Mouse (Mus musculus) MEL (cell line): ENCODE data around the gene Ggt1. TPM values are rescaled to one million over a fixed set of nuclear protein-coding genes. Genes with fewer than 3 reads are reported as not detected.

Experiments
- DNase-seq: peaks from one replicate; pipeline ENCODE4 v3.0.0; 2011; ENCODE audit warnings: low read depth, low spot score
- H3K27ac ChIP-seq: 2 replicates; pipeline ENCODE4 v1.5.1; 2012; ENCODE audit warnings: low read depth, mild to moderate bottlenecking, control low read depth, low read length, moderate library complexity; ENCODE audit not compliant: control insufficient read depth
- H3K27me3 ChIP-seq, 2 experiments: fragments of 150-350 bp in 1 of 2; sonication (generic) in 1 of 2; 2 replicates each; pipeline ENCODE4 v1.6.1; 2012; ENCODE audit warnings: low read length in 2 of 2, mild to moderate bottlenecking in 2 of 2, improper control_type of control experiment in 1 of 2, moderate library complexity in 1 of 2; ENCODE audit not compliant: insufficient read depth in 2 of 2, control insufficient read depth in 1 of 2
- H3K36me3 ChIP-seq, 2 experiments: 2 replicates each; pipeline ENCODE4 v1.6.1; 2012 to 2014; ENCODE audit warnings: low read length in 2 of 2, improper control_type of control experiment in 1 of 2, inconsistent platforms in 1 of 2, mild to moderate bottlenecking in 1 of 2; ENCODE audit not compliant: insufficient read depth in 2 of 2, control insufficient read depth in 1 of 2
- H3K4me1 ChIP-seq, 2 experiments: fragments of 150-350 bp in 1 of 2; sonication (generic) in 1 of 2; 2 replicates each; pipeline ENCODE4 v1.6.1; 2012; ENCODE audit warnings: low read length in 2 of 2, improper control_type of control experiment in 1 of 2, mild to moderate bottlenecking in 1 of 2; ENCODE audit not compliant: insufficient read depth in 2 of 2, control insufficient read depth in 1 of 2
- H3K4me3 ChIP-seq, 2 experiments: fragments of 150-350 bp in 1 of 2; sonication (generic) in 1 of 2; 2 replicates each; pipeline ENCODE4 v1.5.1; 2012; ENCODE audit warnings: low read depth in 2 of 2, low read length in 2 of 2, mild to moderate bottlenecking in 2 of 2, moderate library complexity in 2 of 2, control low read depth in 1 of 2, improper control_type of control experiment in 1 of 2; ENCODE audit not compliant: control insufficient read depth in 1 of 2, insufficient read depth in 1 of 2
- H3K79me2 ChIP-seq: 2 replicates; pipeline ENCODE4 v1.6.1; 2012; ENCODE audit warnings: mild to moderate bottlenecking, low read length, moderate library complexity; ENCODE audit not compliant: control insufficient read depth, poor library complexity, insufficient read depth
- H3K9ac ChIP-seq: 2 replicates; pipeline ENCODE4 v1.6.1; 2012; ENCODE audit warnings: low read depth, mild to moderate bottlenecking, control low read depth, low read length, moderate library complexity; ENCODE audit not compliant: control insufficient read depth, poor library complexity, severe bottlenecking
- H3K9me3 ChIP-seq: fragments of 150-350 bp; sonication (generic); replicated peaks from 2 replicates; pipeline ENCODE4 v1.6.1; 2012; ENCODE audit warnings: mild to moderate bottlenecking, low read length, improper control_type of control experiment, moderate library complexity; ENCODE audit not compliant: insufficient read depth
- BHLHE40 ChIP-seq: IDR thresholded peaks from 2 replicates; pipeline ENCODE4 v1.6.1; 2012; ENCODE audit warnings: low read depth, mild to moderate bottlenecking, inconsistent platforms, low read length, improper control_type of control experiment, borderline replicate concordance
- CHD1 ChIP-seq: IDR thresholded peaks from 2 replicates; pipeline ENCODE4 v1.6.1; 2012; ENCODE audit warnings: low read depth, mild to moderate bottlenecking, inconsistent platforms, low read length, improper control_type of control experiment
- CHD2 ChIP-seq: IDR thresholded peaks from 2 replicates; pipeline ENCODE4 v1.6.1; 2011; ENCODE audit warnings: low read length, improper control_type of control experiment
- CTCF ChIP-seq, 3 experiments: IDR thresholded peaks in 2 of 3; conservative IDR thresholded peaks in 1 of 3; 2 replicates each; pipeline ENCODE4 v1.5.1; 2011 to 2012; ENCODE audit warnings: low read length in 3 of 3, low read depth in 2 of 3, mild to moderate bottlenecking in 2 of 3, improper control_type of control experiment in 1 of 3, inconsistent platforms in 1 of 3, mixed read lengths in 1 of 3, moderate library complexity in 1 of 3; ENCODE audit not compliant: control insufficient read depth in 1 of 3, insufficient read depth in 1 of 3, poor library complexity in 1 of 3, severe bottlenecking in 1 of 3
- EP300 ChIP-seq, 2 experiments: IDR thresholded peaks; 2 replicates each; pipeline ENCODE4 v1.6.1; 2011; ENCODE audit warnings: improper control_type of control experiment in 2 of 2, low read length in 2 of 2, low read depth in 1 of 2, mild to moderate bottlenecking in 1 of 2
- GABPA ChIP-seq: IDR thresholded peaks from 2 replicates; pipeline ENCODE4 v1.6.1; 2012; ENCODE audit warnings: low read depth, mild to moderate bottlenecking, inconsistent platforms, low read length, improper control_type of control experiment, moderate library complexity
- HCFC1 ChIP-seq: IDR thresholded peaks from 2 replicates; pipeline ENCODE4 v1.6.1; 2012; ENCODE audit warnings: low read depth, mild to moderate bottlenecking, inconsistent platforms, low read length, improper control_type of control experiment, moderate library complexity
- MAX ChIP-seq: IDR thresholded peaks from 2 replicates; pipeline ENCODE4 v1.6.1; 2011; ENCODE audit warnings: low read length, improper control_type of control experiment
- MXI1 ChIP-seq: IDR thresholded peaks from 2 replicates; pipeline ENCODE4 v1.6.1; 2011; ENCODE audit warnings: mild to moderate bottlenecking, low read depth, low read length, improper control_type of control experiment
- MYB ChIP-seq: IDR thresholded peaks from 2 replicates; pipeline ENCODE4 v1.6.1; 2011; ENCODE audit warnings: mild to moderate bottlenecking, low read depth, low read length, improper control_type of control experiment
- MYC ChIP-seq: IDR thresholded peaks from 2 replicates; pipeline ENCODE4 v1.6.1; 2011; ENCODE audit warnings: low read depth, mild to moderate bottlenecking, low read length, improper control_type of control experiment, moderate library complexity
- NELFE ChIP-seq: IDR thresholded peaks from 2 replicates; pipeline ENCODE4 v1.6.1; 2011; ENCODE audit warnings: low read depth, low read length, improper control_type of control experiment
- TAL1 ChIP-seq: IDR thresholded peaks from 2 replicates; pipeline ENCODE4 v1.6.1; 2012; ENCODE audit warnings: mild to moderate bottlenecking, inconsistent platforms, low read length, moderate library complexity, mixed read lengths
- TBP ChIP-seq: IDR thresholded peaks from 2 replicates; pipeline ENCODE4 v1.8.0; 2011; ENCODE audit warnings: low read depth, low read length, improper control_type of control experiment
- UBTF ChIP-seq: IDR thresholded peaks from 2 replicates; pipeline ENCODE4 v1.6.1; 2012; ENCODE audit warnings: low read depth, mild to moderate bottlenecking, inconsistent platforms, low read length, improper control_type of control experiment, moderate library complexity, borderline replicate concordance; ENCODE audit not compliant: insufficient read depth
- ZC3H11A ChIP-seq: IDR thresholded peaks from 2 replicates; pipeline ENCODE4 v1.6.1; 2012; ENCODE audit warnings: low read depth, mild to moderate bottlenecking, inconsistent platforms, low read length, improper control_type of control experiment
- ZKSCAN1 ChIP-seq: IDR thresholded peaks from 2 replicates; pipeline ENCODE4 v1.6.1; 2012; ENCODE audit warnings: low read depth, mild to moderate bottlenecking, inconsistent platforms, low read length, improper control_type of control experiment, moderate library complexity
- ZMIZ1 ChIP-seq: IDR thresholded peaks from 2 replicates; pipeline ENCODE4 v1.6.1; 2012; ENCODE audit warnings: low read depth, mild to moderate bottlenecking, inconsistent platforms, low read length, improper control_type of control experiment, moderate library complexity
- ZNF384 ChIP-seq: IDR thresholded peaks from 2 replicates; pipeline ENCODE4 v1.6.1; 2012; ENCODE audit warnings: low read depth, mild to moderate bottlenecking, inconsistent platforms, low read length, improper control_type of control experiment
- polyA plus RNA-seq, 2 experiments: library from polyadenylated mRNA; stranded (reverse) in 1 of 2; unstranded in 1 of 2; fragments of >175 nt in 1 of 2; fragments of >200 nt in 1 of 2; gene quantifications; 2 replicates each; pipeline versions ENCODE4 v1.2.1 to v1.2.4; 2012; ENCODE audit warnings: low replicate concordance in 2 of 2, low read depth in 1 of 2; ENCODE audit not compliant: insufficient read length in 2 of 2, insufficient read depth in 1 of 2, missing spikeins in 1 of 2
- total RNA-seq: library from RNA; depleted of rRNA; stranded (reverse); fragments of 300-350 nt; gene quantifications from 2 replicates; pipeline ENCODE4 v1.2.3, GENCODE M21; 2012

Ggt1 gene
- total and polyA plus RNA-seq, 3 experiments, result 0.46 to 3.2 TPM; not detected in 1

GRCm38 (mm10) chr10:75554090-75554489 is 7.3 kb upstream of the Ggt1 start:
- no peak for DNase-seq
- Histone ChIP-seq H3K9ac (no peak overlapping the region), H3K4me3 (no peak overlapping the region), H3K36me3 (no peaks in the 10 kb centered on the region), H3K9me3 (no peaks in the 10 kb centered on the region), H3K79me2 (no peaks in the 10 kb centered on the region), H3K27ac (no peak overlapping the region), H3K4me1 (peaks cover 2 to 7% of the 10 kb centered on the region in 2 experiments; a peak in 3 of 4 replicates), H3K27me3 (no peaks in the 10 kb centered on the region)
- TF ChIP-seq GABPA, result no peak

- no peaks in the 10 kb centered on the region for H3K79me2 ChIP-seq
- no peaks in the 10 kb centered on the region for H3K27me3 ChIP-seq
- no peak overlapping the region for H3K4me3 ChIP-seq
- no peaks in the 10 kb centered on the region for H3K36me3 ChIP-seq
- no peak for DNase-seq
- H3K27ac ChIP-seq, result no peak overlapping the region
- H3K4me1 ChIP-seq, result peaks cover 2 to 7% of the 10 kb centered on the region in 2 experiments; a peak in 3 of 4 replicates
- H3K9me3 ChIP-seq, result no peaks in the 10 kb centered on the region
- no peak overlapping the region for H3K9ac ChIP-seq
- no peak for TF ChIP-seq CTCF (IDR thresholded peaks at IDR 0.05 in 2 of 3, conservative IDR thresholded peaks at IDR 0.05 in 1 of 3; ENCODE audit: control insufficient read depth in 1 of 3, insufficient read depth in 1 of 3, low read depth in 2 of 3, low read length in 3 of 3, poor library complexity in 1 of 3, severe bottlenecking in 1 of 3)
- no peak for TF ChIP-seq HCFC1
- TF ChIP-seq EP300 (IDR thresholded peaks at IDR 0.05; ENCODE audit: low read depth in 1 of 2, low read length in 2 of 2), result no peak
- TF ChIP-seq TBP, result no peak
- no peak for TF ChIP-seq NELFE
- no peak for TF ChIP-seq MAX
- TF ChIP-seq ZNF384, result no peak
- TF ChIP-seq ZMIZ1, result no peak
- TF ChIP-seq UBTF, result no peak
- no peak for TF ChIP-seq ZC3H11A
- TF ChIP-seq MXI1, result no peak
Observed at GRCm38 (mm10) chr10:75555557-75555956, 5.8 kb upstream of the Ggt1 start.

GRCm38 (mm10) chr10:75556026-75556425 is 5.4 kb upstream of the Ggt1 start:
- Histone ChIP-seq H3K4me3 (no peak overlapping the region), H3K36me3 (no peaks in the 10 kb centered on the region), H3K27me3 (no peaks in the 10 kb centered on the region), H3K27ac (no peak overlapping the region), H3K9ac (no peak overlapping the region), H3K4me1 (peaks cover 2 to 7% of the 10 kb centered on the region in 2 experiments; a peak in 3 of 4 replicates), H3K9me3 (no peaks in the 10 kb centered on the region), H3K79me2 (no peaks in the 10 kb centered on the region)
- DNase-seq, result no peak
- TF ChIP-seq ZNF384 (no peak), CHD2 (no peak), ZKSCAN1 (no peak), TAL1 (no peak), MYB (no peak), MXI1 (no peak), TBP (no peak), ZC3H11A (no peak), BHLHE40 (no peak), CHD1 (no peak), MYC (no peak), CTCF (IDR thresholded peaks at IDR 0.05 in 2 of 3, conservative IDR thresholded peaks at IDR 0.05 in 1 of 3; ENCODE audit: control insufficient read depth in 1 of 3, insufficient read depth in 1 of 3, low read depth in 2 of 3, low read length in 3 of 3, poor library complexity in 1 of 3, severe bottlenecking in 1 of 3) (no peak), EP300 (IDR thresholded peaks at IDR 0.05; ENCODE audit: low read depth in 1 of 2, low read length in 2 of 2) (no peak)
